Mouse (Mus musculus) ES-E14 (cell line): Measurements from ENCODE around the gene Ebi3. TPM values are rescaled to one million over a fixed set of nuclear protein-coding genes. Genes with fewer than 3 reads are reported as not detected.
A peak's percentile ranks its signal among the peaks of the same experiment; 100 is the strongest.
"Not testable (repeated sequence)": the region's sequence is repeated elsewhere in the genome, so short reads cannot be mapped to it uniquely, and the experiment has no call there.

Experiments
- DNase-seq: peaks from one replicate; pipeline ENCODE4 v3.0.0-alpha.2; 2013; ENCODE audit warnings: low read depth, low spot score
- H3K27ac ChIP-seq: 2 replicates; pipeline ENCODE4 v1.5.1; 2012; ENCODE audit warnings: low read depth, mild to moderate bottlenecking, low read length, moderate library complexity, mixed read lengths; ENCODE audit not compliant: poor library complexity, insufficient read depth, severe bottlenecking
- H3K36me3 ChIP-seq: 2 replicates; pipeline ENCODE4 v1.6.1; 2012; ENCODE audit warnings: mild to moderate bottlenecking, low read length, moderate library complexity, mixed read lengths; ENCODE audit not compliant: control insufficient read depth, poor library complexity, insufficient read depth, severe bottlenecking
- H3K4me1 ChIP-seq, 2 experiments: fragments of 150-350 bp in 1 of 2; sonication (generic) in 1 of 2; 2 replicates each; pipeline ENCODE4 v1.6.1; 2012; ENCODE audit warnings: low read length in 2 of 2, mild to moderate bottlenecking in 1 of 2, mixed read lengths in 1 of 2; ENCODE audit not compliant: control insufficient read depth in 2 of 2, insufficient read depth in 2 of 2, poor library complexity in 1 of 2
- H3K4me3 ChIP-seq, 2 experiments: fragments of 150-350 bp in 1 of 2; sonication (generic) in 1 of 2; 2 replicates each; pipeline ENCODE4 v1.5.1; 2012; ENCODE audit warnings: low read length in 2 of 2, low read depth in 1 of 2, mild to moderate bottlenecking in 1 of 2, mixed read lengths in 1 of 2; ENCODE audit not compliant: insufficient read depth in 1 of 2, poor library complexity in 1 of 2, severe bottlenecking in 1 of 2
- H3K9ac ChIP-seq: 2 replicates; pipeline ENCODE4 v1.6.1; 2012; ENCODE audit warnings: low read depth, mild to moderate bottlenecking, low read length, mixed read lengths; ENCODE audit not compliant: poor library complexity, insufficient read depth, severe bottlenecking
- H3K9me3 ChIP-seq: fragments of 150-350 bp; sonication (generic); 2 replicates; pipeline ENCODE4 v1.6.1; 2012; ENCODE audit warnings: low read depth, mild to moderate bottlenecking, low read length; ENCODE audit not compliant: control insufficient read depth, insufficient read depth
- CHD2 ChIP-seq: IDR thresholded peaks from 2 replicates; pipeline ENCODE4 v1.6.1; 2014; ENCODE audit warnings: mild to moderate bottlenecking, low read depth, low read length, inconsistent platforms
- HCFC1 ChIP-seq: IDR thresholded peaks from 2 replicates; pipeline ENCODE4 v1.6.1; 2012; ENCODE audit warnings: low read length, inconsistent platforms, borderline replicate concordance; ENCODE audit not compliant: insufficient read depth
- MAFK ChIP-seq: IDR thresholded peaks from 2 replicates; pipeline ENCODE4 v1.6.1; 2014; ENCODE audit warnings: mild to moderate bottlenecking, low read depth, low read length, inconsistent platforms; ENCODE audit not compliant: insufficient read depth
- ZC3H11A ChIP-seq: IDR thresholded peaks from 2 replicates; pipeline ENCODE4 v1.6.1; 2012; ENCODE audit warnings: low read depth, mild to moderate bottlenecking, inconsistent platforms, low read length, borderline replicate concordance
- ZNF384 ChIP-seq: IDR thresholded peaks from 2 replicates; pipeline ENCODE4 v1.6.1; 2012; ENCODE audit warnings: low read depth, low read length, inconsistent platforms
- in situ Hi-C, 2 experiments: fragments of 600-800 bp; cut with MboI; formaldehyde crosslinking; loops; one replicate each; pipeline ENCODE4 v1.15.1; 2025; ENCODE audit warnings: low sequenced_read_pairs in 2 of 2, inconsistent platforms in 1 of 2; ENCODE audit not compliant: unreplicated experiment in 2 of 2
- total RNA-seq: library from RNA; depleted of rRNA; stranded (reverse); fragments of 300-350 nt; gene quantifications from 2 replicates; pipeline ENCODE4 v1.2.3, GENCODE M21; 2012

Gene Ebi3
- total RNA-seq, 1 experiment = 0.49 TPM

GRCm38 (mm10) chr17:55944866-55945682, 7.4 kb upstream of the Ebi3 start:
- H3K9me3 ChIP-seq, H3K36me3 ChIP-seq, H3K4me1 ChIP-seq, in situ Hi-C loops: not testable (repeated sequence)
- TF ChIP-seq CHD2 = peak; percentile 52; the same call in 1 of the 2 replicates
- Histone ChIP-seq H3K27ac (peak overlapping the region; percentile 90), H3K9ac (peak overlapping the region; percentile 94), H3K4me3 (peak overlapping the region; percentile 84 to 97)
- DNase-seq = peak; percentile 60

DNA sequence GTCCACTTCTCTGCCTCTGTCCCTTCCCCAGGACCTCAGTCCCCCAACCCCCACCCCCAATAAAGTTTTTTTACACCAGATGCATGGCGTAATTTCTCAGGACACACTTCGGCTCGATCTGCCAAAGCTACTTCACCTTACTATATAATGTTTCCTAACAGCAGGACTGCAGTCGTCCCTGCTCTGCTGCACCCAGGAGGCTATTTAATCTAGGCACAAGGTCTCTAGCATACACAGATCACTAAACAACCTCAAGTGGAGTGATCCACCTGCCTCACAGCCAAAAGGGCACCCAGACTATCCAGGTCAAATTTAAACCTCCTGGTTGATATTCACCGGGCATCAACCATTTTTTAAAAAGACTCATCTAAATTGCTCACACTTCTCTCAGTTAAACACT, 6.7 kb upstream of the Ebi3 start:
- no peak for TF ChIP-seq MAFK
- TF ChIP-seq ZNF384 = no peak
- TF ChIP-seq CHD2 = no peak
- TF ChIP-seq HCFC1 = no peak
- no peak for TF ChIP-seq ZC3H11A
- H3K36me3 ChIP-seq = no peaks in the 10 kb centered on the region
- in situ Hi-C loops = no loop called here
- peak overlapping the region; percentile 84 to 97 for H3K4me3 ChIP-seq
- H3K9ac ChIP-seq = peak overlapping the region; percentile 71; the same call in 1 of the 2 replicates
- H3K4me1 ChIP-seq = peaks cover 0 to 4% of the 10 kb centered on the region in 2 experiments; a peak in 1 of 4 replicates
- DNase-seq = no peak
- H3K27ac ChIP-seq = no peak overlapping the region
- H3K9me3 ChIP-seq = no peaks in the 10 kb centered on the region

GRCm38 (mm10) chr17:55948647-55949046, 3.8 kb upstream of the Ebi3 start:
- no peak overlapping the region for H3K9ac ChIP-seq
- in situ Hi-C loops = no loop called here
- H3K4me1 ChIP-seq = peaks cover 6 to 23% of the 10 kb centered on the region in 2 experiments
- no peaks in the 10 kb centered on the region for H3K9me3 ChIP-seq
- no peak overlapping the region for H3K4me3 ChIP-seq
- TF ChIP-seq HCFC1 = no peak
- no peak for TF ChIP-seq ZC3H11A
- TF ChIP-seq ZNF384 = no peak
- TF ChIP-seq CHD2 = no peak
- no peak for TF ChIP-seq MAFK
- H3K27ac ChIP-seq = no peak overlapping the region
- no peaks in the 10 kb centered on the region for H3K36me3 ChIP-seq
- no peak for DNase-seq

DNA sequence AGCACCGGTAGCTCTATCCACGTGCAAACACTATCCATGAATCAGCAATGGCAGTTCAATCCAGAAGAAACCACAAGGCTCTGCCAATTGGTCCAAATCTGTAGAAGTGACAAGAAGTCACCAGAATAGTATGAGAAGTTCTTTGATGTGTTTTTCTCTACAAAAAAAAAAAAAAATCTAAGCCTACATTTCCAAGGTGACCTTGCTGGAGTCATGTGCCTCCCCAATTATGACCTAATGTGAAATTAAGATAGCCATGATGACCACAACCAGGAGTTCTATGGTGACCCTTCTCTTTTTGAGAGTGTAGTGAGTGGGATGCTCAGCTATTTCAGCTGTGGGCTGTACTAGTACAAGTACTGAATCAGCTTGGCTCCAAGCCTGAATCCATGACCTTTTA, 3.0 kb upstream of the Ebi3 start, which contains the start of gene Zfp119b:
TSS of gene Zfp119b (minus strand) at position 101 of the 400 bp plus-strand sequence.
- no peak within 1 kb of the TSS for H3K27ac ChIP-seq
- DNase-seq = no peak
- H3K36me3 ChIP-seq = no peaks in the 10 kb centered on the region
- H3K9me3 ChIP-seq = no peaks in the 10 kb centered on the region
- H3K9ac ChIP-seq = no peak within 1 kb of the TSS
- H3K4me3 ChIP-seq = 0 out of 4 replicates have a peak within 1 kb of the TSS, but pooled peaks of 1 of the 2 experiments have one; percentile 41
- peaks cover 6 to 30% of the 10 kb centered on the region in 2 experiments for H3K4me1 ChIP-seq
- in situ Hi-C loops = no loop called here
- TF ChIP-seq HCFC1 (no peak), ZC3H11A (no peak), ZNF384 (no peak), CHD2 (no peak), MAFK (no peak)

- peaks cover 6 to 33% of the 10 kb centered on the region in 2 experiments for H3K4me1 ChIP-seq
- no peaks in the 10 kb centered on the region for H3K9me3 ChIP-seq
- in situ Hi-C loops = no loop called here
- H3K4me3 ChIP-seq = peak overlapping the region in 1 of 2 experiments; percentile 41; a peak in 2 of 4 replicates
- H3K36me3 ChIP-seq = no peaks in the 10 kb centered on the region
- DNase-seq = no peak
- H3K9ac ChIP-seq = no peak overlapping the region
- TF ChIP-seq HCFC1 = no peak
- TF ChIP-seq MAFK = no peak
- TF ChIP-seq ZC3H11A = no peak
- no peak for TF ChIP-seq CHD2
- no peak for TF ChIP-seq ZNF384
- no peak overlapping the region for H3K27ac ChIP-seq
Measured at GRCm38 (mm10) chr17:55950601-55951000, 1.8 kb upstream of the Ebi3 start.
